9 mouse cellular contexts compared by ENCODE assay signal in the genomic region with DNA sequence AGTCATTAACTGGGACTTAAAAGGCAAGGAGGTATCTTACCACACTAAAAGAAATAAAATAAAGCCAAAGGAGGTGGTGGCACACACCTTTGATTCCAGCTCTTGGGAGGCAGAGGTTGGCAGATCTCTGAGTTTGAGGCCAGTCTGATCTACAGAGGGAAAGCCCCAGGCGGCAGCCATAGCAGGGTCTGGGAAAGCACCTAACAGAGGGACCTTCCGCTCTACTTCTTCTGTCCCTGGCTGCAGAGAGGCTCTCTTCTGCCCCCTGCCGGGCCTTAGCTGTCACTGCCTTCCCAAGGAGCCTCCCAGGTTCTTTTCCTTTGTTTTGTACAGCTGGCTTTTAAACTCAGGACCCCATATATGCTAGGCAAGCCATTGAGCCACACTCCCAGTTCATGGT. TPM values are rescaled to one million over a fixed set of nuclear protein-coding genes. Genes with fewer than 3 reads are reported as not detected.
DNase-seq lines count a peak whose midpoint lies in the region; ATAC-seq lines count a peak whose summit lies in the region.
"Had no signal": no experiment of that assay in that cellular context is flagged by ENCODE, and none has a peak within 500 bp of the region (broad histone marks: within the 10 kb centered on the region; RNA-seq: fewer than 3 reads in every experiment).

No protein-coding gene starts in this region.

- H3K27ac ChIP-seq in hindbrain, embryonic 15.5 days (replicated peaks), result no peak overlapping the region
- H3K27ac ChIP-seq in midbrain, embryonic 11.5 days (ENCODE audit: low read depth, low read length), result no peak overlapping the region

- H3K36me3 ChIP-seq in hindbrain, embryonic 15.5 days, result no peaks in the 10 kb centered on the region
- H3K36me3 ChIP-seq in midbrain, embryonic 11.5 days (ENCODE audit: control insufficient read depth, insufficient read depth, low read length), result no peaks in the 10 kb centered on the region

- WGBS in hindbrain, embryonic 15.5 days, result 5% methylated on average over 3 of the region's 3 CpGs
- WGBS in midbrain, embryonic 11.5 days, result 3% methylated on average over 3 of the region's 3 CpGs

- no peak overlapping the region for H3K9ac ChIP-seq in hindbrain, embryonic 15.5 days
- no peak overlapping the region for H3K9ac ChIP-seq in midbrain, embryonic 11.5 days (ENCODE audit: low read length)

- H3K4me2 ChIP-seq in hindbrain, embryonic 15.5 days, result no peak overlapping the region
- H3K4me2 ChIP-seq in midbrain, embryonic 11.5 days, result no peak overlapping the region

- intact Hi-C loops in left cerebral cortex, postnatal 25 days (cut with DNase I), result loop anchor here (2.0 to 10.0 kb wide), 3 partner anchors 270 to 420 kb away; no protein-coding TSS in a partner anchor

- H3K4me3 ChIP-seq in hindbrain, embryonic 15.5 days, result no peak overlapping the region
- H3K4me3 ChIP-seq in midbrain, embryonic 11.5 days (ENCODE audit: low read depth, low read length), result no peak overlapping the region
- H3K4me3 ChIP-seq: erythroblast, embryonic 14.5 days had no signal

- no peaks in the 10 kb centered on the region for H3K27me3 ChIP-seq in hindbrain, embryonic 15.5 days
- no peaks in the 10 kb centered on the region for H3K27me3 ChIP-seq in midbrain, embryonic 11.5 days (ENCODE audit: control insufficient read depth, insufficient read depth, low read length)

- peak; percentile 48 for DNase-seq in urinary bladder, postnatal 14 days (ENCODE audit: low spot score)
- DNase-seq in urinary bladder, adult 18-20 months (ENCODE audit: low spot score in 2 of 2), result no peak
- peak; percentile 40 for DNase-seq in cerebellum, adult 9-10 months
- peak; percentile 55 for DNase-seq in gastrocnemius, adult 18-20 months (ENCODE audit: low spot score)
- peak; percentile 32 to 48 for DNase-seq in left cerebral cortex, postnatal 25 days (ENCODE audit: low spot score in 2 of 2)
- DNase-seq in midbrain, embryonic 11.5 days (ENCODE audit: low spot score, missing footprints), result peak; percentile 96
- peak; percentile 75 to 79 for DNase-seq in spleen, postnatal 36 days (ENCODE audit: low spot score in 2 of 2)

- ATAC-seq in hindbrain, embryonic 15.5 days (ENCODE audit: low FRiP score, low read depth), result peak; percentile 74; the same call in 1 of the 2 replicates
- peak; percentile 75; the same call in 1 of the 2 replicates for ATAC-seq in midbrain, embryonic 11.5 days (ENCODE audit: low FRiP score)

- no peaks in the 10 kb centered on the region for H3K9me3 ChIP-seq in hindbrain, embryonic 15.5 days
- H3K9me3 ChIP-seq in midbrain, embryonic 11.5 days (ENCODE audit: control insufficient read depth, low read length), result no peaks in the 10 kb centered on the region

- no peaks in the 10 kb centered on the region for H3K4me1 ChIP-seq in hindbrain, embryonic 15.5 days (replicated peaks)
- no peaks in the 10 kb centered on the region for H3K4me1 ChIP-seq in midbrain, embryonic 11.5 days (ENCODE audit: control insufficient read depth, insufficient read depth, low read length)

RNA-seq across cellular contexts. Expression of a gene that starts 40.4 kb away (rescaled TPM):
- under 1 TPM; 0.25 to 0.40 TPM for total RNA-seq in gastrocnemius, adult 18-20 months (2021)
- polyA plus RNA-seq in hindbrain, embryonic 15.5 days (2015; fragmentation: Nextera tagmentation; extraction: Ambion mirVana), result not detected in 2 replicates
- under 1 TPM in 1 of 2 experiments, not detected in 1; 0.11 TPM for total RNA-seq in left cerebral cortex, postnatal 25 days (2021)
- 0.06 and 0.07 TPM in 2 replicates for polyA plus RNA-seq in midbrain, embryonic 11.5 days (2014; fragmentation: Nextera tagmentation; extraction: Ambion mirVana)
- polyA plus RNA-seq: erythroblast, embryonic 14.5 days had no signal

RNA-seq across cellular contexts. Expression of a gene that starts 58.4 kb away (rescaled TPM):
- total RNA-seq in gastrocnemius, adult 18-20 months (2021), result 10 to 100 TPM; 13.2 to 13.8 TPM
- 1.9 and 2.4 TPM in 2 replicates for polyA plus RNA-seq in hindbrain, embryonic 15.5 days (2015; fragmentation: Nextera tagmentation; extraction: Ambion mirVana)
- 1 to 10 TPM; 5.7 to 6.4 TPM for total RNA-seq in left cerebral cortex, postnatal 25 days (2021)
- 2.9 and 3.0 TPM in 2 replicates for polyA plus RNA-seq in midbrain, embryonic 11.5 days (2014; fragmentation: Nextera tagmentation; extraction: Ambion mirVana)
- polyA plus RNA-seq: erythroblast, embryonic 14.5 days had no signal

Comparison
In these comparisons a context has a peak if more than half of its experiments do, and no peak if none do; other contexts are left out.
1. DNase-seq: peak in urinary bladder, postnatal 14 days (single experiment), cerebellum, adult 9-10 months (single experiment), gastrocnemius, adult 18-20 months (single experiment), left cerebral cortex, postnatal 25 days (2 of 2), midbrain, embryonic 11.5 days (single experiment) and spleen, postnatal 36 days (2 of 2); none in urinary bladder, adult 18-20 months (0 of 2).